Mouse (Mus musculus): Measurements from ENCODE around the gene Numb. TPM values are rescaled to one million over a fixed set of nuclear protein-coding genes. Genes with fewer than 3 reads are reported as not detected.

Numb gene
- 30.4 and 30.6 TPM in 2 replicates for polyA plus RNA-seq (2015; fragmentation: Nextera tagmentation; extraction: Ambion mirVana)

GRCm38 (mm10) chr12:83921535-83922381 is at the start of gene Numb:
TSS of gene Numb (minus strand) at chr12:83921934.
- Histone ChIP-seq H3K9ac (ENCODE audit: low read length) (peak within 1 kb of the TSS; percentile 97), H3K4me3 (ENCODE audit: low read length) (peak within 1 kb of the TSS; percentile 98), H3K36me3 (ENCODE audit: control insufficient read depth, insufficient read depth) (no peaks in the 10 kb centered on the region), H3K27me3 (ENCODE audit: control insufficient read depth, insufficient read depth, low read length) (no peaks in the 10 kb centered on the region), H3K4me1 (ENCODE audit: control insufficient read depth, insufficient read depth, low read length) (peaks cover 36% of the 10 kb centered on the region), H3K27ac (ENCODE audit: low read length) (peak within 1 kb of the TSS; percentile 93), H3K4me2 (ENCODE audit: low read depth, low read length) (peak within 1 kb of the TSS; percentile 95), H3K9me3 (replicated peaks; ENCODE audit: control insufficient read depth, low read length) (no peaks in the 10 kb centered on the region)
- peak; percentile 99 for ATAC-seq (replicated peaks; ENCODE audit: extremely low read depth, insufficient read depth, low FRiP score)
- WGBS: under 1% methylated on average over 62 of the region's 63 CpGs

- no peak overlapping the region for H3K27ac ChIP-seq (ENCODE audit: low read length)
- WGBS: 65% methylated on average over 7 of the region's 7 CpGs
- no peak overlapping the region for H3K9ac ChIP-seq (ENCODE audit: low read length)
- no peak overlapping the region for H3K4me3 ChIP-seq (ENCODE audit: low read length)
- ATAC-seq (replicated peaks; ENCODE audit: extremely low read depth, insufficient read depth, low FRiP score): no peak
- no peak overlapping the region for H3K4me2 ChIP-seq (ENCODE audit: low read depth, low read length)
- no peaks in the 10 kb centered on the region for H3K27me3 ChIP-seq (ENCODE audit: control insufficient read depth, insufficient read depth, low read length)
- H3K9me3 ChIP-seq (replicated peaks; ENCODE audit: control insufficient read depth, low read length): no peaks in the 10 kb centered on the region
- H3K36me3 ChIP-seq (ENCODE audit: control insufficient read depth, insufficient read depth): no peaks in the 10 kb centered on the region
- H3K4me1 ChIP-seq (ENCODE audit: control insufficient read depth, insufficient read depth, low read length): no peaks in the 10 kb centered on the region
Observed at GRCm38 (mm10) chr12:83965235-83965634, 43.5 kb upstream of the Numb start.

GRCm38 (mm10) chr12:83958278-83958677 is 36.5 kb upstream of the Numb start:
- no peak for ATAC-seq (replicated peaks; ENCODE audit: extremely low read depth, insufficient read depth, low FRiP score)
- no peak overlapping the region for H3K4me2 ChIP-seq (ENCODE audit: low read depth, low read length)
- peaks cover 7% of the 10 kb centered on the region; the same call in 1 of the 2 replicates for H3K36me3 ChIP-seq (ENCODE audit: control insufficient read depth, insufficient read depth)
- H3K9ac ChIP-seq (ENCODE audit: low read length): no peak overlapping the region
- no peaks in the 10 kb centered on the region for H3K9me3 ChIP-seq (replicated peaks; ENCODE audit: control insufficient read depth, low read length)
- H3K27ac ChIP-seq (ENCODE audit: low read length): no peak overlapping the region
- H3K27me3 ChIP-seq (ENCODE audit: control insufficient read depth, insufficient read depth, low read length): no peaks in the 10 kb centered on the region
- H3K4me1 ChIP-seq (ENCODE audit: control insufficient read depth, insufficient read depth, low read length): peaks cover 7% of the 10 kb centered on the region
- H3K4me3 ChIP-seq (ENCODE audit: low read length): no peak overlapping the region
- 89% methylated on average over 9 of the region's 9 CpGs for WGBS

GRCm38 (mm10) chr12:83951711-83952575 is 30.2 kb upstream of the Numb start:
- no peaks in the 10 kb centered on the region for H3K9me3 ChIP-seq (replicated peaks; ENCODE audit: control insufficient read depth, low read length)
- H3K36me3 ChIP-seq (ENCODE audit: control insufficient read depth, insufficient read depth): peaks cover 7% of the 10 kb centered on the region; the same call in 1 of the 2 replicates
- H3K27me3 ChIP-seq (ENCODE audit: control insufficient read depth, insufficient read depth, low read length): no peaks in the 10 kb centered on the region
- H3K4me1 ChIP-seq (ENCODE audit: control insufficient read depth, insufficient read depth, low read length): peaks cover 27% of the 10 kb centered on the region
- peak overlapping the region; percentile 93 for H3K4me3 ChIP-seq (ENCODE audit: low read length)
- WGBS: 42% methylated on average over 32 of the region's 32 CpGs
- H3K9ac ChIP-seq (ENCODE audit: low read length): peak overlapping the region; percentile 91
- peak overlapping the region; percentile 99 for H3K4me2 ChIP-seq (ENCODE audit: low read depth, low read length)
- H3K27ac ChIP-seq (ENCODE audit: low read length): no peak overlapping the region
- ATAC-seq (replicated peaks; ENCODE audit: extremely low read depth, insufficient read depth, low FRiP score): no peak

- peaks cover 27% of the 10 kb centered on the region for H3K4me1 ChIP-seq (ENCODE audit: control insufficient read depth, insufficient read depth, low read length)
- H3K27ac ChIP-seq (ENCODE audit: low read length): peak overlapping the region; percentile 84
- WGBS: under 1% methylated on average over 108 of the region's 116 CpGs
- H3K4me2 ChIP-seq (ENCODE audit: low read depth, low read length): peak overlapping the region; percentile 99
- no peaks in the 10 kb centered on the region for H3K27me3 ChIP-seq (ENCODE audit: control insufficient read depth, insufficient read depth, low read length)
- no peaks in the 10 kb centered on the region; the same call in 1 of the 2 replicates for H3K9me3 ChIP-seq (replicated peaks; ENCODE audit: control insufficient read depth, low read length)
- H3K9ac ChIP-seq (ENCODE audit: low read length): peak overlapping the region; percentile 91
- peak overlapping the region; percentile 93 for H3K4me3 ChIP-seq (ENCODE audit: low read length)
- H3K36me3 ChIP-seq (ENCODE audit: control insufficient read depth, insufficient read depth): peaks cover 7% of the 10 kb centered on the region; the same call in 1 of the 2 replicates
- ATAC-seq (replicated peaks; ENCODE audit: extremely low read depth, insufficient read depth, low FRiP score): peak; percentile 45
Observed at GRCm38 (mm10) chr12:83950840-83951701, 29.3 kb upstream of the Numb start.

GRCm38 (mm10) chr12:83950493-83950839 is 28.7 kb upstream of the Numb start, which contains the start of gene Riox1:
TSS of gene Riox1 (plus strand) at chr12:83950608.
- H3K9ac ChIP-seq (ENCODE audit: low read length): peak within 1 kb of the TSS; percentile 91
- WGBS: under 1% methylated on average over 37 of the region's 37 CpGs

GRCm38 (mm10) chr12:83949776-83950492 is 28.2 kb upstream of the Numb start:
- peaks cover 5% of the 10 kb centered on the region; the same call in 1 of the 2 replicates for H3K36me3 ChIP-seq (ENCODE audit: control insufficient read depth, insufficient read depth)
- peaks cover 27% of the 10 kb centered on the region for H3K4me1 ChIP-seq (ENCODE audit: control insufficient read depth, insufficient read depth, low read length)
- peak overlapping the region; percentile 91 for H3K9ac ChIP-seq (ENCODE audit: low read length)
- no peak for ATAC-seq (replicated peaks; ENCODE audit: extremely low read depth, insufficient read depth, low FRiP score)
- peak overlapping the region; percentile 84 for H3K27ac ChIP-seq (ENCODE audit: low read length)
- H3K27me3 ChIP-seq (ENCODE audit: control insufficient read depth, insufficient read depth, low read length): no peaks in the 10 kb centered on the region
- H3K4me2 ChIP-seq (ENCODE audit: low read depth, low read length): peak overlapping the region; percentile 99
- peak overlapping the region; percentile 93 for H3K4me3 ChIP-seq (ENCODE audit: low read length)
- H3K9me3 ChIP-seq (replicated peaks; ENCODE audit: control insufficient read depth, low read length): no peaks in the 10 kb centered on the region; the same call in 1 of the 2 replicates
- WGBS: 24% methylated on average over 11 of the region's 11 CpGs

More at GRCm38 (mm10) chr12:83950493-83950839, 28.7 kb upstream of the Numb start, which contains the start of gene Riox1:
- Histone ChIP-seq H3K27me3 (ENCODE audit: control insufficient read depth, insufficient read depth, low read length) (no peaks in the 10 kb centered on the region), H3K9me3 (replicated peaks; ENCODE audit: control insufficient read depth, low read length) (no peaks in the 10 kb centered on the region; the same call in 1 of the 2 replicates), H3K36me3 (ENCODE audit: control insufficient read depth, insufficient read depth) (peaks cover 7% of the 10 kb centered on the region; the same call in 1 of the 2 replicates), H3K4me1 (ENCODE audit: control insufficient read depth, insufficient read depth, low read length) (peaks cover 27% of the 10 kb centered on the region), H3K4me3 (ENCODE audit: low read length) (peak within 1 kb of the TSS; percentile 93), H3K27ac (ENCODE audit: low read length) (peak within 1 kb of the TSS; percentile 84), H3K4me2 (ENCODE audit: low read depth, low read length) (peak within 1 kb of the TSS; percentile 99)
- peak; percentile 89 for ATAC-seq (replicated peaks; ENCODE audit: extremely low read depth, insufficient read depth, low FRiP score)
